Mouse (Mus musculus) kidney, adult 2 months (tissue): ENCODE data around the gene Cdh23. TPM values are rescaled to one million over a fixed set of nuclear protein-coding genes. Genes with fewer than 3 reads are reported as not detected.

Source experiments
- DNase-seq: peaks from one replicate; pipeline ENCODE4 v3.0.0; 2021
- H3K27ac ChIP-seq: fragments of 200-500 bp; 2 replicates; pipeline ENCODE4 v1.5.1; 2012; ENCODE audit warnings: low read depth, low read length, control low read depth, inconsistent platforms; ENCODE audit not compliant: insufficient read depth
- H3K27me3 ChIP-seq: fragments of 200-500 bp; replicated peaks from 2 replicates; pipeline ENCODE4 v1.6.1; 2012; ENCODE audit warnings: mild to moderate bottlenecking, moderate library complexity, low read length, inconsistent platforms; ENCODE audit not compliant: control insufficient read depth, insufficient read depth
- H3K36me3 ChIP-seq: fragments of 200-500 bp; 2 replicates; pipeline ENCODE4 v1.6.1; 2012; ENCODE audit warnings: mild to moderate bottlenecking, moderate library complexity, low read length, inconsistent platforms; ENCODE audit not compliant: control insufficient read depth, insufficient read depth
- H3K4me1 ChIP-seq: fragments of 200-500 bp; 2 replicates; pipeline ENCODE4 v1.6.1; 2011; ENCODE audit warnings: low read length; ENCODE audit not compliant: control insufficient read depth, insufficient read depth
- H3K4me3 ChIP-seq: fragments of 200-500 bp; 2 replicates; pipeline ENCODE4 v1.5.1; 2011; ENCODE audit warnings: mild to moderate bottlenecking, low read depth, low read length, control low read depth; ENCODE audit not compliant: insufficient read depth
- CTCF ChIP-seq: fragments of 200-500 bp; conservative IDR thresholded peaks from 2 replicates; pipeline ENCODE4 v1.5.1; 2011; ENCODE audit warnings: low read depth, mild to moderate bottlenecking, control low read depth, low read length, moderate library complexity, mixed read lengths; ENCODE audit not compliant: insufficient read depth, insufficient read length
- POLR2A ChIP-seq: fragments of 200-500 bp; IDR thresholded peaks from one replicate; pipeline ENCODE4 v1.6.1; 2011; ENCODE audit warnings: low read depth, low read length, control low read depth
- WGBS: fragments of 180-500 bp; shearing (Covaris S2); methylation state at CpG from one replicate; pipeline ENCODE4 v1.1.7; 2018; 5-methylcytosine and 5-hydroxymethylcytosine counted together
- polyA plus RNA-seq: library from polyadenylated mRNA; depleted of rRNA; stranded (reverse); fragments of >200 nt; gene quantifications from 2 replicates; pipeline ENCODE4 v1.2.3, GENCODE M21; 2012

The Cdh23 gene
- polyA plus RNA-seq, 1 experiment: 0.17 TPM

- Histone ChIP-seq H3K4me3 (peak overlapping the region; percentile 31), H3K27ac (no peak overlapping the region), H3K27me3 (0 out of 2 replicates have a peak, but pooled peaks cover 1% of the 10 kb centered on the region), H3K4me1 (no peaks in the 10 kb centered on the region), H3K36me3 (no peaks in the 10 kb centered on the region)
- 1% methylated on average over 76 of the region's 76 CpGs for WGBS
- peak; percentile 64 for DNase-seq
- TF ChIP-seq CTCF (peak; percentile 54), POLR2A (no peak)
Measured at GRCm38 (mm10) chr10:60687011-60687776, 9.1 kb downstream of the Cdh23 start.

- WGBS: 1% methylated on average over 37 of the region's 37 CpGs
Measured at GRCm38 (mm10) chr10:60686641-60686975, 9.7 kb downstream of the Cdh23 start.

GRCm38 (mm10) chr10:60685764-60686640, 10.3 kb downstream of the Cdh23 start:
- 0 out of 2 replicates have a peak, but pooled peaks cover 1% of the 10 kb centered on the region for H3K27me3 ChIP-seq
- DNase-seq: peak; percentile 31

More at GRCm38 (mm10) chr10:60686641-60686975, 9.7 kb downstream of the Cdh23 start:
- H3K36me3 ChIP-seq: no peaks in the 10 kb centered on the region
- no peaks in the 10 kb centered on the region for H3K4me1 ChIP-seq
- no peak for DNase-seq
- 0 out of 2 replicates have a peak, but pooled peaks cover 1% of the 10 kb centered on the region for H3K27me3 ChIP-seq
- H3K4me3 ChIP-seq: 0 out of 2 replicates have a peak overlapping the region, but pooled peaks have one; percentile 31
- H3K27ac ChIP-seq: no peak overlapping the region
- TF ChIP-seq POLR2A (no peak), CTCF (no peak)

GRCm38 (mm10) chr10:60678926-60679325, 17.4 kb downstream of the Cdh23 start:
- Histone ChIP-seq H3K36me3 (no peaks in the 10 kb centered on the region), H3K27me3 (no peaks in the 10 kb centered on the region), H3K4me3 (no peak overlapping the region), H3K4me1 (no peaks in the 10 kb centered on the region), H3K27ac (no peak overlapping the region)
- 84% methylated on average over 3 of the region's 3 CpGs for WGBS
- no peak for DNase-seq
- TF ChIP-seq POLR2A (no peak), CTCF (no peak)

More at GRCm38 (mm10) chr10:60685764-60686640, 10.3 kb downstream of the Cdh23 start:
- Histone ChIP-seq H3K4me3 (no peak overlapping the region), H3K4me1 (no peaks in the 10 kb centered on the region), H3K27ac (no peak overlapping the region), H3K36me3 (no peaks in the 10 kb centered on the region)
- 6% methylated on average over 50 of the region's 50 CpGs for WGBS
- TF ChIP-seq POLR2A (no peak), CTCF (no peak)

- H3K27me3 ChIP-seq: no peaks in the 10 kb centered on the region
- no peak overlapping the region for H3K27ac ChIP-seq
- 79% methylated on average over 4 of the region's 4 CpGs for WGBS
- TF ChIP-seq POLR2A (no peak), CTCF (no peak)
- no peaks in the 10 kb centered on the region for H3K4me1 ChIP-seq
- H3K36me3 ChIP-seq: no peaks in the 10 kb centered on the region
- no peak overlapping the region for H3K4me3 ChIP-seq
- no peak for DNase-seq
Measured at GRCm38 (mm10) chr10:60677319-60677718, 19.0 kb downstream of the Cdh23 start.

GRCm38 (mm10) chr10:60670166-60670565, 26.1 kb downstream of the Cdh23 start:
- Histone ChIP-seq H3K4me3 (no peak overlapping the region), H3K27me3 (no peaks in the 10 kb centered on the region), H3K4me1 (no peaks in the 10 kb centered on the region), H3K27ac (no peak overlapping the region), H3K36me3 (no peaks in the 10 kb centered on the region)
- TF ChIP-seq POLR2A (no peak), CTCF (no peak)
- WGBS: 43% methylated on average over 8 of the region's 8 CpGs
- DNase-seq: peak; percentile 41

GRCm38 (mm10) chr10:60668591-60668990, 27.7 kb downstream of the Cdh23 start:
- 82% methylated on average over 3 of the region's 3 CpGs for WGBS
- TF ChIP-seq CTCF (no peak), POLR2A (no peak)

More at GRCm38 (mm10) chr10:60668591-60668990, 27.7 kb downstream of the Cdh23 start:
- no peak overlapping the region for H3K4me3 ChIP-seq
- no peak for DNase-seq
- H3K36me3 ChIP-seq: no peaks in the 10 kb centered on the region
- no peaks in the 10 kb centered on the region for H3K4me1 ChIP-seq
- no peaks in the 10 kb centered on the region for H3K27me3 ChIP-seq
- H3K27ac ChIP-seq: no peak overlapping the region
